Mouse (Mus musculus) ovary, postnatal 36 days (tissue): ENCODE results near the gene Gm43517.

ENCODE experiments used
- DNase-seq: peaks from one replicate; pipeline ENCODE4 v3.0.0; 2022; ENCODE audit warnings: low spot score, mixed read lengths

The Gm43517 gene

DNA sequence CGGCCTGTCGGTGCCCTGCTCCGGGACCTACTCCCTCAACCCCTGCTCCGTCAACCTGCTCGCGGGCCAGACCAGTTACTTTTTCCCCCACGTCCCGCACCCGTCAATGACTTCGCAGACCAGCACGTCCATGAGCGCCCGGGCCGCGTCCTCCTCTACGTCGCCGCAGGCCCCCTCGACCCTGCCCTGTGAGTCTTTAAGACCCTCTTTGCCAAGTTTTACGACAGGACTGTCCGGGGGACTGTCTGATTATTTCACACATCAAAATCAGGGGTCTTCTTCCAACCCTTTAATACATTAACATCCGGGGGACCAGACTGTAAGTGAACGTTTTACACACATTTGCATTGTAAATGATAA lies 637 bp downstream of the Gm43517 start:
- DNase-seq: no peak

DNA sequence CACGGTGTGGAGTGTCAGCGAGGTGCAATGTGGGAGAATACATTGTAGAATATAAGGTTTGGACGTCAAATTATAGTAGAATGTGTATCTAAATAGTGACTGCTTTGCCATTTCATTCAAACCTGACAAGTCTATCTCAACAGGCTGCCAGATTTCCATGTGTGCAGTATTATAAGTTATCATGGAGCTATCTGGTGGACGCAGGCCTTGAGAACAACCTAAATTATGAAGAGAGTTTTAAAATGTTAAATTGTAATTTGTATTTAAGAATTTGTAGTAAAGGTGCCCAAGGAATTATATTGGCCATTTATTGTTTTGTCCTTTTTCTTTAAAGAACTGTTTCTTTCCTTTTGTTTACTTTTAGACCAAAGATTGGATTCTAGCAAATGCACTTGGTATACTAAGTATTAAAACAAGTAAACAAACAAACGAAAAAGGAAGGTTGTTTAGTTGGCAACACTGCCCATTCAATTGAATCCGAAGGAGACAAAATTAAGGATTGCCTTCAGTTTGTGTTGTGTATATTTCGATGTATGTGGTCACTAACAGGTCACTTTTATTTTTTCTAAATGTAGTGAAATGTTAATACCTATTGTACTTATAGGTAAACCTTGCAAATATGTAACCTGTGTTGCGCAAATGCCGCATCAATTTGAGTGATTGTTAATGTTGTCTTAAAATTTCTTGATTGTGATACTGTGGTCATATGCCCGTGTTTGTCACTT lies 1.3 kb downstream of the Gm43517 start:
- DNase-seq: no peak

DNA sequence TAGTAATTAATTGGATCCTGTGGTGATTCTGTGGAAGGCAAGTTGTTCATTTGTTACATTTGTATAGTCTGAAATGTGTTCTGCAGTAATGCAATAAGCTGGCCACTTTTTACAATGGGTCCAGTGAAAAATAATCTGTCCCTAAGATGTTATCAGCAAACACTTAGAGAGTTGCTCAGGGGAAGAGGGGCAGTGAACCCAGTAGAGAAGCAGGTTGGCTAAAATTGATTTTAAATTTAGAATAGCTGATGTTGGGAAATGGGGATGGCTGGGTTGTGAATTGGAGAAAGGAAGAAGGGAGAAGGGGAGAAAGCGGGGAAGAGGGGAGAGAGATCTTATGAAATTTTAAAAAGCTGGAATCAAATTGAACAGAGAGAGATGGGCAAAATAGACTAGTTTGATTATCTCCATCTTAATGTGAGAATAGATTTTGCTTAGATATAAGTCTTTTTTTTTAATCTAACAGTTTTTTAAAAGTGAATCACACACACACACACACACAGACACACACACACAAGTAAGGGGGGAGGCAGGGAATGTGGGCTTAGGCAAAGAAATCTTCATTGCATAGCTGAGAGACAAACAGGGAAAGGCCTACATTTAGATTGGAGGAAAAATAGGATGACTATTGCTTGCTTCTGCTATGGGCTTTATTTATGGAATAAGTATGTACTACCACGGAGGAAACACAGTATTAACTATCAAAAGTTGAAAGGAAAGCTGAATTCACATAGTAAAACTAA lies 3.1 kb downstream of the Gm43517 start:
- no peak for DNase-seq

DNA sequence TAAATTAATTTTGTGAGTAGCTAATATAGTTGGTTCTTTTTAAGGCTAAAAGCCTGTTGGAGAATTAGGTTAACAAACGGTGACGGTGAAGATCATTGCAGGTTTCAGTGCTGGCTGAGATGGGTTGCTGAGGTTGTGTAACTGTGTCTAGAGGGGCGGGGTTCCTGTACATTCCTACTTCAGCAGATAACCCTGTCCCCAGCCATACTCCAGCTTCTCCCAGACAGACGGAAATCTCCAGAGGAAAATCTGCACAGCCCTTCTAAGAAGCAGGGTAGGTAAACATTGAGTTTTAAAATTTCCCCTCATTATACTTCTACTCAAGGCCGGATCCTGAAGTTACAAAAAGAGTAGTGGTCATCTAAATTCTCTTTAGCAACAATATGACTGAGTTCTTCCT lies 4.7 kb downstream of the Gm43517 start:
- DNase-seq: no peak

DNA sequence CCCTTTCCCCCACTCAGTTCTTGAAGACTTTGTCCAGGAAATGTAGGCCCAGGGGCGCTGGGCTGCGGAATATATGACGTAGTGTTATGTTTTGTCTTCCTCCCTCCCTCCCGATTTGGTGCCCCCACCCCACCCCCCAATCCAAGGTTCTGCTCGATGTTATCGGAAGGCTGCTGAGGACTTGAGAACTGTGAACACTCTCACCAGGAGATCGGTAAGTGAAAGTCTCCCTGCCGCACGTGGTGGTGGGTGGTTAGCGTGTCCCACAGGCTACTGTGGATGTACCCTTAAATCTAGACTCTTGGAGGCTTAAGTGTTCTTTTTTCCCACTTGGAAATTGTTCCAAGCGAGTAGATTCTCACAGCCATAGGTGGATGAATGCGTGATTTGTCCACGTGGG lies 5.3 kb downstream of the Gm43517 start:
- DNase-seq: no peak

DNA sequence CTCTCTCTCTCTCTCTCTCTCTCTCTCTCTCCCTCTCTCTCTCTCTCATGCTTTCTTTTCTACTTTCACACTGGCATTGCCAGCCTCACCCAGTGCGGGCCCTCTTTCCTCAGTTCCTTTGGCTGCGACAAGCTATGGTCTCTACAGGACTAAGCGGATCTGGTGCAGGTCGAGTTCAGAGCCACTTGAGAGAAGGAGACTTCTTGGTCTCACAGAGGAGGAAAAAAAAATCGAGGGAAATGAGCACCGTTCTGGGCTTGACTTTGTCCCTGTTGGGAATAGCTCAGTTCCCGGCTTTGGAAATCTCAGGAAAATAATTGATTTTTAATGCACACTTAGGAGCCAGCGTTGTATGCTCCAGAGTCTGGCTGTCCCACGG lies 5.9 kb downstream of the Gm43517 start:
- no peak for DNase-seq

DNA sequence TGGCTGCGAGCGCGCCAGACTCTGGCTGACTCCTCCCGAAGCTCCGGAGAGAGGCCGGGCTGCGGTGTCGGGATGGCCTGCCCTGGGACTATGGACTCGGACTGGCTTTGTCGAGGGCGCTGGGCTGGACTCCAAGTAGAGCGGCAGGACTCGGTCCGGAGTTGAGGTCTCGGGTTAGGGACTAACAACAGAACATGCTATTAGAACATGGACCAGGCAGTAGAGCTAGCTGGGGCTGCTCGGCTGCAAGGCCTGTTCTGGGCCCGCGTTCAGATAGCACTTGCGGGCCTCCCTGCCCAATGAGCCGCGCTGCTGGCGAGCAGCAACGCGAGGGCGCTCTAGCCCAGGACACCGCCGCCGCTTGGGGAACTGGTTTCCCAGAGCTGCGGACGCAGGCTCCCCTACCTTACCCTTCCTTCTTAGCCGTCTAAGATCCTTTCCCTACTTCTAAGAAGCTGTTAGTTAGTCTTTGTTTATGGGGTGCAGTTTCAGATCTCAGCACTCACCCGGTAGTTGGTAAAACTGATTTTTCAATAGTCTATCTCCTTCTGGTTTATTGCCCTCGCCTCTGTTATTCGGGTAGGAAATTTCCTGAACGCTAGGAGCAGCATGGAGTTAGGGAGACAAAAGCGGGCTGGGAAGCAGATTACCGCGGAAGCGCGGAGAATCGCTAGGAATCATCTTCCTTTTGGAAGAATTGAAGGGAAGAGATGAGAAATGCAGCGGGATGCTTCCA lies 6.5 kb downstream of the Gm43517 start:
- DNase-seq: peak; percentile 41

DNA sequence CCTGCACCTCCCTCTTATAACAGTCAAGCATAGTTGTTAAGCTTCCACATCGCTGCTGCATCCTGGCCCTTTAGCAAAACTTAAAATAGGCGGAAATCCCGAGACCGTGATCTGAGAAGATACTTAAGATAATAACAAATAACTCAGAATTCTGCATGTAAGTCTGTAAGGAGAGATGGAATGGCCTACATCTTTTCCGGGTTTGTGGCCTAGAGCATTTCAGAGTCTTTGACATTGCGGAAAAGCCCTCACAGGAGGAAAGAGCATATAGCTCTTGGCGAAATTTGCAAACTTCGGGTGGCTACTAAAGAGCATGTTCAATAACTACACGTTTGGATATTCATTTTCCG lies 7.0 kb downstream of the Gm43517 start:
- DNase-seq: no peak

DNA sequence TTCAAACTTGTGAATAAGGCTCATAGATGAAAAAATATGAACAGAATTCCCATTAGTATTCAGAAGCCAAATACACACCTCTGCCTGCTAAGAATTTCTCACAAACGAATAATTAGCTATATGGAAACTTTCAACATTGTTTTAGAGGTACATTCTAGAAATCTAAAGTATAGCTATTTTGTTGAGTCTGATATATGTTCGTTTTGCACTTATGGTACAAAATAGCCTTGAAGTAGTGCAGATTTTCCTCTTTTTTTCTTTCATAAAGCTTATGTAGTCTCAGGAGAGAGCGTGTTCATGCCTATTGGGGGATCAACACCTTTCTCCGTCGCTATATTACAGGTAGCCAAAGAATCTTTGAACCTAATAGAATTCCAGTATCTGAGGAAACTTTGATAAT lies 7.9 kb downstream of the Gm43517 start:
- no peak for DNase-seq

DNA sequence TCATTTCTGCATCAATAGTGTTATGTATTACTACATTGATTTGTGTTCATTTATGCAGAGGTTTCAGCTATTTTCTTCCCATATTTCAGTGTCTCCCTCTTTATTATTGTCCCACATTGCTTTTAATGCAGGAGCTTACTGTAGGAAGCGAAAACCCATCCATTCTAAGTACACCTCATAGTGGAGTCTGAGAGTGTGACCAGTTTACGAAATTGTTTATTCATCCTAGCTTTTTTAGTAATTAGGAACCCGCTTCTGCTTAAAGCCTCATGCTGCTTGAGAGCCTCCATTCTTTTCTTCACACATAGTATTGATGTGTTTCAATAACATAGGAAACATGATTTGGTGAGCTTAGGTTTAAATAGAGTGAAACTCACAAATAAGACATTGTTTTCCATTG lies 8.7 kb downstream of the Gm43517 start:
- no peak for DNase-seq

DNA sequence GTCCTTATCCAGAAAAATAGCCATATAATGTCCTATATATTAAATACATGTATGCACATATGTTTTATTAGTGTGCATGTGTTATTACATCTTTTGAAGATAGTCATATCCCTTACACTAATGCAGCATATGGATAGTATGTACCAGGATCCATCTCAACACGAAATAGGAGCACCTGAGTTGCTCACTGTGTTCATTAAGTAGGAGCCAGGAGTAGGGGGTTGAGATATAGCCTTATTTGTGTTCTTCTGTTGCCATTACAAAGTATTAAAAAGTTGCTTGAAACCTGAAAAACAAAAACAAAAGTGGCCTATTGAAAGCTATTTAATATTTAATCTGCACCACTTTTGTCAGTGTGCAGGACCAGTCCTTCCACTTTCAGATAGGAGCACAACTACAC lies 9.2 kb downstream of the Gm43517 start:
- DNase-seq: no peak

DNA sequence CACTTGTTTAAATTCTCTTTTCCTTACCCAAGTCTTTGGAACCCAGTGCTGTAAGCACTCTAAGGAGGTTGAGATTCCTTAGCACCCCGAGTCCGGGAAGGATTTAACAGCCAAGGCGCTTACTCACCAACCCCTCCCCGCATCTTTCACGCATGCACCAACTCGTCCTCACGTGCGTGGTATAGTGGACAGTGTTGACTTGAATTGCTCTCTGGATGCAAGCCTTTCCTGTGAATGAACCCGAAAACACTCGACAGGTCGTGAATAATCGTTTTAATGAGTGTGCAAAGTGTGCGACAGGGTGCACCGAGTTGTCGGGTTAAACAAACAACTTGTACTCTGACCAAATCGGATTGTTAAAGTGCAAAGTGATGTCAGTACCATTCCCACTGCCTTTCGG lies 9.9 kb downstream of the Gm43517 start:
- DNase-seq: no peak

DNA sequence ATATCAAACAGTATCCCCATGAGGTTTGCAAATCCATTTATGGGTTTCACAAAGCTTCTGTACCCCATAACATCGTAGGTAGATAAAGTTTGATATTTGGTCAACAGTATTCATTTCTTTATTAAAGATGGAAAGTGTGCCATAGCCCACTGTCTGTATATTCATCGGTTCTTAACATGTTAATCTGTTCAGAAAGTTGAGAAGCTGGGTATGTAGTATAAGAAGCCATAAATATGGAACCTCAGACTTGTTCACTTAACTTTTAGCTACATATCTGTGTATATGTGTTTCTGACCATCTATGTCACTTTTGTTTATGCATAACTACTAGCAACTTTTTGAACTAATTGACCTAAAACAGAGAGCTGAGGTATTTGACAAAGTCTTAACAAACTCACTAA lies 11.0 kb downstream of the Gm43517 start:
- no peak for DNase-seq

DNA sequence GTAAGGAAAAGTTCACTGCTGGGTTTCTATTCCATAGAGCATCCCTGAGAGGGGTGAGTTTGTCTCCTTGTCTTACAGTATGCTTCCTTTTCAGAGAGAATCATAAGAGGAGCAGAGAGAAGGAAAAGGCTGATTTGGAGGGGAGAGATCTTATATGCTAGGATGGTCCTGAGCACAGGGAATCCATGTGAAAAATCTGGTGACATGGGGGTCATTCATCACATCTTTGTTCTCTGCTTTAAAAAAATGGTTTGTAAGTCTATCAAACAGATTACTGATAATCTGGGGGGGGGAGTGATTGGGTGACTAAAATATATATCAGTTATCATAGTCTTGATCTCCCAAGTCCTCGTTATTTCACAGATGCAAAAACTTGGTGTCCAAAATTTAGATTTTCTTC lies 11.8 kb downstream of the Gm43517 start:
- DNase-seq: no peak

DNA sequence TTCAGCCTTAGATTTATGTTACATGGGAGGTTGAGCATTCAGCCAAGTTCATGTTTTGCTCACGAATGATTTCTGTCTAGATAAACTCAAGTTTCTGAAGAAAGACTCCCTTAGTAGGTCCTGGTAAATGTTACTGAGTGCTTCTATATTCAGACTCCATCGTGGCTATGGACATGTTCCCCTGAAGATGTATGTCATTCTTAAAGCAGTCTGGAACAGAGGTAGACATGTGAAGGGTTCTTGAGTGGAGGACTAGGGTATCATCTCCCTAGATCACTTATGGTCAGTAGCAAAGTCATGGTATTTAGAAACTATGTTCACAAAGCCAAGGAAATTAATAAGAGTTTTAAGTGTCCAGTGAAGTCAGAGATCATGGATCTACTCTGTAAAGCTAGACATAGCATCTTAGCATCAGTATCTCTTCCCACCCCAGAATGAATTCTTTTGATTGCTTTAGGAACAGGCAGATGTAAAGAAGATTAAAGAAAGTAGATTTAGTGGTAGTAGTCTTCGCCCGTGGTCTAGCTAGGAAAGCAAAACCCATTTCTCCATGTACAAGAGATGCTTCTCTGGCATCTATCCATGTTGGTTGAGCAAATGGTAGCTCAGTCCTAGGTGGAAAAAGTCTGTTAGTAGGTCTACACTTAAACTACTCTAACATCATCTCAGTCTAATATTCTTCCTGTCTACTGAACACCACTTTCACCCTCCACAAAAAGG lies 12.6 kb downstream of the Gm43517 start:
- DNase-seq: no peak

DNA sequence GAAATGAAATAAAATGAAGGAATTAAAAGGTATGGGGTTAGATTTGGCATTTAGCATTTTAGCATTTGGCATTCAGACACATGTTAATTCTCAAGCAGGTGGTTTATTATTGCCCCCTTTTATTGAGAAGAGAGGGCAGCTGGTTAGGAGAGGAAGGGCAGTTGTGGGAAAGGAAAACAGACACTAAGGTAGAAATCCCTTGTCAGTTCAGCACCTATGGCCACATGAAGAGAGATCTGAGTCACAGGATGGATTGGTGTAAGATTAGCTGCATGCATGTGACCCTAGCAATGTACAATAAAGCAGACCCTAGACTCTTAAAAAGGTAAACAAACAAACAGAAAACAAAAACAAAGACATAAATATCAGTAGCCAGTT lies 13.2 kb downstream of the Gm43517 start:
- DNase-seq: no peak

DNA sequence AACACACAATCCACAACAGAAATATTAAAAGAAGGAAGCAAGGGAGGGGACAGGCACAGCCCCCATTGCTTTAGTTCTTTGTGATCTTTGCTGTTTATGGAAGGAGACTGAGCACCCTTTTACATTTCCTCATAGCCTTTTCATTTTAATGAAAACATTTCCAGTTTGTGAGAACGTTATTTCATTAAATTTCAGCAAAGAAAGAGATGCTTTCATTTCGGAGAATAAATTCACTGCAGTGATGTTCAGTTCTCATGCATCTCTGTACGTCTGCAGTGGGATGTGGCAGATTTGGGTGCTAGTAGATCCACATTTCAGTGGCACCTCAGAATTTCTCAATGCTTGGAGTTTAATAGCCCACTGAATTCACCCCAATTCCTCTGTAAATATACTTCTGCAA lies 13.7 kb downstream of the Gm43517 start:
- no peak for DNase-seq

DNA sequence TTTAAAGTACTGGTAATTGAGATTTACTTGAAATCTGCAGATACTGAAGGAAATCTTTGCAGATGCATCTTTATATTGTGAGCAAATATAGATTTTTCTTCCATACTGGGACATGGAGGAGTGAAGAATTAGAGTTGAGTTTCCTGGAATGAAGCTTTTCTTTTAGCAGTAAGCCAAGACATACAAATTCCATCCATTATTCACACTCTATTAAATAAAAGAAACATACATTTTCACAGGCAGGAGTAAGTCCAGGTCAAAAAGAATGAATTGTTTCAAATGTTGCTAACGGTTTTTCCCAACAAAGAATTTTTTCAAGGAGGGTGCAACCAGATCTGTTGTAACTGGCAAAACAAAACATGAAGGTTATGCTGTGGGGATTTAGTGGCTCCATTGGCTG lies 14.6 kb downstream of the Gm43517 start:
- no peak for DNase-seq

DNA sequence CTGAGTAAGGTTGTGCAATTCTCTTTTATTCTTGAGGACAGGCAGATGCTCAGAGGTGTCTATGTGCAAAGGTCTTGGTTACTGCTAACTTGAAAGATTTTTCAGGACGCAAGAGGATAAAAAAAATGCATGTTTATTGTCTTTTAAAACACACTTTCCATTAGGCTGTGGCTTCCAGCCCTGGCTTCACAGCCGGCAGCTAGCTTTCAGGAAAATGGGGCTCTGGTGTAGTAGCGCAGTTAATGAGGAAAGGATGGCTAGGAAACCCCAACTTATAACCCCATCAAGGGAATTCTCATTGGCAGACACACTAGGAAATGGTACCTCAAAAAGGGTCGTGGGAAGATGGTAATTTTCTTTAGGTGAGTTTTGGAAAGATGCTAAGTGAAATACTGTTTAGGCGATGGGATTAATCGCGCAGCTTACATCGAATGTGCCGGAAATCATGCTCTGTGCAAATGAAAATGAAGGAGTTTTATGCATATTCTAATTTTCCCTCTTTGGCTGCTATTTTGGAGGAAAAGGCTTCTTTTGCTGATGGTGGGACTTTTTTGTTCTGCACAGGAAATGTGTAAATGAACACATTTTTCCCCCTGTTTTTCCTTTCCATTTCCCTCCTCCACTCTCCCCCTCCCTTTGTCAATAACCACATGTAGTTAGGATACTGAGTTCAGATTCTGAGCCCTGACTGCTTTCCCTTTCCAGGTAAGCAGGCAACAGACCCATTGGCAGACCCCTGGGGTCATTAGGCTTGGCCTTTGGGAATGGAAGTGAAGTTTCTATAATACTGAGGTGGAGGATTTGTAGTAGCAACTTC lies 15.3 kb downstream of the Gm43517 start:
- no peak for DNase-seq

DNA sequence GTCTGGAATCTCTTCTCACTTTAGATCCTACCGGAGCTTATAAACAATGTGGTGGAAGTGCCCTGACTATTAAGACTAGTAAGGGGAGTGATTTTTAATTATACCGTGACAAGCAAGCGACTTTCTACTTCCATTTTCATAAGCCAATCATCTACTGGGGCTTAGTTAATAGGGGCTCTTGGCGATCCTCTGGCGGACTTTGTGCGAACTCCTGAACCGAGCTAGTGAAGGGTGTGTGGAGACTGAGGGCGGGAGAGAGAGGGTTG lies 15.8 kb downstream of the Gm43517 start:
- no peak for DNase-seq

DNA sequence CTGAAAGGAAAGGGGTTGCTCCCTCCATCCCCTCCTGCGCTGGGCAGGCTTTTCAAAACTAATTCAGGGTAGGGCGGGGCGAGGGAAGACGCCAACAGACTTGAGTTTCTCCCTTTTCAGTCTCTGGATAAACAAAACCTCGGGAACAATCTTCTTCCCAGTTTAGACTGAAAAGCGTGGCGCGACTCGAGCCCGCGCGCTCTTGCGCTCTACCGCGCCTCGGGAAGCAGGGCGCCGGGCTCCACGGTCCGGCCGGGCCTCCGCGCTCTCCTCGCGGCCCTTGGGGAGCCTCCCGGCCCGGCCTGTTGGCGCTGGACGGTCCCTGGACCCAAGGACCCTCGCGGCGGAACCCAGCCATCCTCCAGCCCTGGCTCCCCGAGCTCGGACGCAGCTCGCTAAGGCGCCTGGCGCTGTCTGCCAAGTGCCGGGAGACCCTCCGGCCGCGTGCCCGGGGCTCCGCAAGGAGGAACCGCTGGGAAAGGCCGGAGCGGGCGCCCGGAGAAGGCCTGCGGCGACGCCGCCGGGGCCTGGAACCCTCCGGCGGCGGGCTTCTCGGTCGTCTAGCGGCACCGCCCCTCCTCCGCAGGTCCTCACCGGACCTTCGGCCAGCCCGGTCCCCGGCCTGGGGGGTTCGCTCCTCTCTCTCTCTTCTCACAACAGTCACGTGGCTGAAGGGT lies 16.3 kb downstream of the Gm43517 start:
- no peak for DNase-seq

DNA sequence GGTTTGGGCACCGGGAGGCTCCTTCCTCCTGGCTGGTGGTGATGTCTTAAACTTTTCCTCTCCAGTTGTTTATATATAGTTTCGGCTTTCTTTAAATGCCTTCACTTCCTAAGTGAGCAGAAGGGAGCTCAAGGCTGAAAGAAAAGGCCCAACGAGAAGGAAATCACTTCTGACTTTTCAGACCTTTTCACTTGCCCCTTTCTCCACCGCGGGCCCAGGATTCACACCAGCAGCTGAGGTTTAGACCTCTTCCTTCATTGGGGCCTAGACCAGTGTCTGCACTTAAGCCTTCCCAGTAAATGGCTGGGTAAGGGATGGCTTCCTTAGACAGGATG lies 16.8 kb downstream of the Gm43517 start:
- DNase-seq: no peak
